Mouse (Mus musculus) B cell, adult 62 days (primary cell): ENCODE results near the gene Mrpl23. TPM values are rescaled to one million over a fixed set of nuclear protein-coding genes. Genes with fewer than 3 reads are reported as not detected.

Experiments
- total RNA-seq: library from RNA; stranded (reverse); gene quantifications from 4 replicates; pipeline ENCODE4 v1.2.4, GENCODE M21; 2023

Gene Mrpl23
- 12.4 to 20.3 TPM (median 16.7 TPM) in 4 replicates for total RNA-seq

GRCm38 (mm10) chr7:142532671-142533058 is at the start of gene Mrpl23:
TSS of gene Mrpl23 (plus strand) at chr7:142532686.

GRCm38 (mm10) chr7:142498575-142498974 is 33.9 kb upstream of the Mrpl23 start, which contains the start of gene Tnnt3:
TSS of gene Tnnt3 (plus strand) at chr7:142498836.

Other genes with a start within 250 kb of the Mrpl23 start
- gene Krtap5-1, start 235.6 kb upstream of the Mrpl23 start, total RNA-seq, result not detected in 4 replicates
- gene Krtap5-4, start 229.1 kb upstream of the Mrpl23 start, total RNA-seq, result not detected in 4 replicates
- 0.75 TPM in 1 of 4 replicates, not detected in the others for gene Ifitm10, start 158.9 kb upstream of the Mrpl23 start, total RNA-seq
- gene Gm49369, start 150.0 kb upstream of the Mrpl23 start, total RNA-seq, result 0.85 TPM in 1 of 4 replicates, not detected in the others
- 67.6 to 79.8 TPM (median 71.9 TPM) in 4 replicates for gene Ctsd, start 144.6 kb upstream of the Mrpl23 start, total RNA-seq
- not detected in 4 replicates for gene Syt8, start 97.8 kb upstream of the Mrpl23 start, total RNA-seq
- gene Tnni2, start 90.9 kb upstream of the Mrpl23 start, total RNA-seq, result 3.1 to 9.1 TPM (median 5.4 TPM) in 4 replicates
- gene Lsp1, start 71.9 kb upstream of the Mrpl23 start, total RNA-seq, result 752 to 815 TPM (median 786 TPM) in 4 replicates
- 37.8 to 47.2 TPM (median 41.7 TPM) in 4 replicates for gene Tnnt3, start 33.9 kb upstream of the Mrpl23 start, total RNA-seq
- gene Igf2, start 134.1 kb downstream of the Mrpl23 start, total RNA-seq, result not detected in 4 replicates
- gene Gm49394, start 137.3 kb downstream of the Mrpl23 start, total RNA-seq, result not detected in 4 replicates
- not detected in 4 replicates for gene Ins2, start 210.7 kb downstream of the Mrpl23 start, total RNA-seq